Mouse (Mus musculus): ENCODE results near the gene Psmb6. TPM values are rescaled to one million over a fixed set of nuclear protein-coding genes. Genes with fewer than 3 reads are reported as not detected.
"Not testable (repeated sequence)": the region's sequence is repeated elsewhere in the genome, so short reads cannot be mapped to it uniquely, and the experiment has no call there.

The Psmb6 gene
- polyA plus RNA-seq, 1 experiment: 319 TPM

DNA sequence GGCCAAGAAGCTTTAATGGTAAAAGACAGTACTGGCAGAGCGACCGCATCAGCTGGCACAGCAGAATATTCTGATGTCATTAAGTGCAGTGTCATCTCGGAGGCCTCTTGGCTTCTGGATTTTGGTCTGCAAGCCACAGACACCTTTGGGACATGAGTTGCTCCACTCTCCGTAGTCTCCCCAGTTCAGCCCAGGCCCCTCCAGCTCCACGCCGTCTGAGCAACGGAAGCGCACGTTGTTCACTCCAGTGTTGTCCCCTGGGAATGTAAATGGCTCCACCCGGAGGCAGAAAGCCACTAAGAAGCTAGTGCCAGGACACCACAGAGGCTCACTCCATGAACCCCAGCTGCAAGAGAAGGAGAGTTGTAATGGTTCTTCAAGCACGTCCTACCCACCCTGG, 11.6 kb upstream of the Psmb6 start:
- WGBS: 14% methylated on average over 11 of the region's 11 CpGs
- Histone ChIP-seq H3K4me3 (replicated peaks; ENCODE audit: insufficient read depth, low read depth, low read length) (no peak overlapping the region), H3K27ac (ENCODE audit: insufficient read depth, low read length) (no peak overlapping the region), H3K4me1 (ENCODE audit: control insufficient read depth, insufficient read depth, low read length) (no peaks in the 10 kb centered on the region), H3K27me3 (ENCODE audit: control insufficient read depth, insufficient read depth, low read length) (no peaks in the 10 kb centered on the region)
- TF ChIP-seq POLR2A (IDR thresholded peaks at IDR 0.05; ENCODE audit: borderline replicate concordance, insufficient read depth, low read length): no peak
- TF ChIP-seq CTCF (IDR thresholded peaks at IDR 0.05; ENCODE audit: borderline replicate concordance, insufficient read depth, low read depth, low read length): no peak
- no peak for DNase-seq

DNA sequence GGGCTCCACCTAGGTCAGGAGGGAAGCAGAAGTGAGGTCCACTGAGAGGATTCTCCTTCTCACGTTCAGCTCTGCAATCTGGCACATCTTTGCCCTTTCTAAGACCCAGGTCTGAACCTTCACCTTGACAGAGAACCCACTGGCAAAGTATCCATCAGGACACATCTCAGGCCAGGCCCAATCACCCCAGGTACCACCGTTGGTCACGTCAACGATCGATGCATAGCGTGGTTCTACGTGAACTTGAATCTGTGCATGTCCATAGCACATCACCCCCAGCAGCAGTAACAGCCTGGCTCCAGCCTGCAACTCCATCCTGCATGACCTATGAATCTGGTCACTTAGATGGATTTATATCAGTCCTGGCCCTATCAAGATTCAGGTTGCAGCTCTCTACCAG, 10.9 kb upstream of the Psmb6 start, which contains the start of gene Vmo1:
Gene Vmo1 (minus strand): TSS at position 329 of the 400 bp plus-strand sequence.
- H3K27ac ChIP-seq (ENCODE audit: insufficient read depth, low read length): no peak within 1 kb of the TSS
- whole genome bisulfite sequencing: 87% methylated on average over 7 of the region's 7 CpGs
- no peak for DNase-seq
- no peak for TF ChIP-seq POLR2A (IDR thresholded peaks at IDR 0.05; ENCODE audit: borderline replicate concordance, insufficient read depth, low read length)
- no peak for TF ChIP-seq CTCF (IDR thresholded peaks at IDR 0.05; ENCODE audit: borderline replicate concordance, insufficient read depth, low read depth, low read length)
- no peaks in the 10 kb centered on the region for H3K4me1 ChIP-seq (ENCODE audit: control insufficient read depth, insufficient read depth, low read length)
- no peak within 1 kb of the TSS for H3K4me3 ChIP-seq (replicated peaks; ENCODE audit: insufficient read depth, low read depth, low read length)
- no peaks in the 10 kb centered on the region for H3K27me3 ChIP-seq (ENCODE audit: control insufficient read depth, insufficient read depth, low read length)

DNA sequence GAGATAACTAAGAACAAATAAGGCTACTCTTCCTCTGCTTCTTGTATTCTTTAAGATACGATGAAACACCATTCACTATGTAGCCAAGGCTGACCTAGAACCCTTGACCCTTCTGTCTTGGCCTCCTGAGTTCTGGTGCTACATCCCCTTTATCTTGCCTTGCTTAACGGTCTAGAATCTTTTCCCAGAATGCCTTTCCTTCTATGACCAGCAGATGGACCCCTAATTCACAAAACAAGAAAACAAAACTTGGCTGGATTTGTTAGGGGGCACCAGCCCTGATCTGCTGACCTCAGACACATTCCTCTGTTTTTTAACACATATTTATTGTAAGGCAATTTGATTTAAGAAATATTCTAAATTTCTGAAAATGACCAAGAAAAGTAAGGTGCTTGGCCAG, 8.8 kb upstream of the Psmb6 start:
- Histone ChIP-seq H3K27me3 (ENCODE audit: control insufficient read depth, insufficient read depth, low read length) (no peaks in the 10 kb centered on the region), H3K27ac (ENCODE audit: insufficient read depth, low read length) (no peak overlapping the region), H3K4me3 (replicated peaks; ENCODE audit: insufficient read depth, low read depth, low read length) (no peak overlapping the region), H3K4me1 (ENCODE audit: control insufficient read depth, insufficient read depth, low read length) (peaks cover 3% of the 10 kb centered on the region; the same call in 1 of the 2 replicates)
- peak; percentile 35; the same call in 1 of the 2 replicates for TF ChIP-seq CTCF (IDR thresholded peaks at IDR 0.05; ENCODE audit: borderline replicate concordance, insufficient read depth, low read depth, low read length)
- no peak for TF ChIP-seq POLR2A (IDR thresholded peaks at IDR 0.05; ENCODE audit: borderline replicate concordance, insufficient read depth, low read length)
- peak in 1 of 2 experiments; percentile 24 for DNase-seq
- WGBS: 22% methylated on average over 2 of the region's 2 CpGs

DNA sequence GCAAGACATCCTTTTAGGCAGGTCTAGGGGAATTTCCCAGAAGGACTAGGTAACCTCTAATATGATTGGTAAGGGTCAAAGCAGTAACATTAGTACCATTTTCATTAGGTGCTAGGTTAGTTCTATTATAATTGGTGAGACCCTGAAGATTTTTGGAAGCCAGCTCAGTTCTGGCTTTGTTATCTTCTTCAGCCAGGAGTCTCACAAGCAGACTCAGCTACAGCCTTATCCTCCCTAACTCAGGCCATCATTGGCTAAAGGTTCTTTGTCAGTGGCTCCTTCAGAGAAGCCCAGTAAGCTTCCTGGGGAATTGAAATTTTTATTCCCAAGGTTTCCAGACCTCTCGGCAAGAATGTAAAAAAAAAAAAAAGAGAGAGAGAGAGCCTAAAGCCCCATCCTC, 6.7 kb upstream of the Psmb6 start:
- 77% methylated on average over 1 of the region's 1 CpGs for WGBS
- Histone ChIP-seq H3K27me3 (ENCODE audit: control insufficient read depth, insufficient read depth, low read length) (no peaks in the 10 kb centered on the region), H3K4me3 (replicated peaks; ENCODE audit: insufficient read depth, low read depth, low read length) (no peak overlapping the region), H3K27ac (ENCODE audit: insufficient read depth, low read length) (no peak overlapping the region), H3K4me1 (ENCODE audit: control insufficient read depth, insufficient read depth, low read length) (peaks cover 3% of the 10 kb centered on the region; the same call in 1 of the 2 replicates)
- TF ChIP-seq POLR2A (IDR thresholded peaks at IDR 0.05; ENCODE audit: borderline replicate concordance, insufficient read depth, low read length): no peak
- no peak for TF ChIP-seq CTCF (IDR thresholded peaks at IDR 0.05; ENCODE audit: borderline replicate concordance, insufficient read depth, low read depth, low read length)
- no peak for DNase-seq

DNA sequence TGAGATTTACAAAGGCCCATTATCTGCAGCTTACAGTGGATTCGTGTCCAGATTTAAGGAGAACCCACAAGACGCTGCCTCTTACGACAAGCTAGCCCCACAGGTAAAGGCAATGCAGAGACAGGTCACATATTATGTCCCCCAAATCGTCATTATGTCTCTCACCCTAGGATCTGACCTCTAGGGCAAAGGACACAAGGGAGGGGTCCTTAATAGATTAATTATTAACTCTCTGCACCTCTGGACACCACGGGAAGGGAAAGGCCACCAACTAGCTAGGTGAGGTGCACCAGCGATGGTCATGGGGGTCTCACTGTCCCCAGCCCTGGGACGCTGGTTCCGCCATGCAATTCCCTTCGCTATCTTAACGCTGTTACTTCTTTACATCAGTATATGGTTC, 6.2 kb upstream of the Psmb6 start, which contains the start of gene Gltpd2:
Gene Gltpd2 (plus strand): TSS at position 274 of the 400 bp plus-strand sequence.
- H3K27me3 ChIP-seq (ENCODE audit: control insufficient read depth, insufficient read depth, low read length): no peaks in the 10 kb centered on the region
- peaks cover 3% of the 10 kb centered on the region; the same call in 1 of the 2 replicates for H3K4me1 ChIP-seq (ENCODE audit: control insufficient read depth, insufficient read depth, low read length)
- H3K4me3 ChIP-seq (replicated peaks; ENCODE audit: insufficient read depth, low read depth, low read length): no peak within 1 kb of the TSS
- H3K27ac ChIP-seq (ENCODE audit: insufficient read depth, low read length): no peak within 1 kb of the TSS
- no peak for DNase-seq
- no peak for TF ChIP-seq CTCF (IDR thresholded peaks at IDR 0.05; ENCODE audit: borderline replicate concordance, insufficient read depth, low read depth, low read length)
- TF ChIP-seq POLR2A (IDR thresholded peaks at IDR 0.05; ENCODE audit: borderline replicate concordance, insufficient read depth, low read length): no peak
- WGBS: 88% methylated on average over 10 of the region's 10 CpGs

DNA sequence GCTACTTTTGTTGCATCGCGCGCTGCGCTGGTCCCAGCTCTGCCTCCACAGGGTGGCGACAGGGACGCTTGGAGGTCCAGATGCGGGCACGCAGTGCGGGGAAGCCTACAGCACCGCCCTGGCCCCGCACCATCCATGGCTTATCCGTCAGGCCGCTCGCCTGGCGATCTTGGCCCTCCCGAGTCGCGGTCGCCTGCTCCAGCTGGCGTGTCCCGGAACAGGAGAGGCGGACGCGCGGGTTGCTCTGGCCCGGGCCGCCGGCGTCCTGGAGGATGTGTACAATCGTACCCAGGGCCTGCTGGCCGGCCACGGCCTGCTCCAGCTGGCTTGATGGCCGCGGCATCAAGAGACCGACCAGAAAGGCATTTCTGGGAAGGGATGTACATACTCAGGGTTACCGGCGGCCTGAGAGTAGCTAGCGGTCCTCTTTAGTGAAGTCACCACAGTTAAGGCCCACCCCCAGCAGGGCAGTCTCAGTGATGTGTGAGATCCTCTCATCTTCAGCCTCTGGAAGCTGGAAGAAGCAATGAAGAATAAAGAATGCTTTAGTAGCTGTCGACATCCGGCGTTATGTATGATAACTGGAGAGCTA, 4.9 kb upstream of the Psmb6 start:
- no peaks in the 10 kb centered on the region for H3K27me3 ChIP-seq (ENCODE audit: control insufficient read depth, insufficient read depth, low read length)
- no peak for TF ChIP-seq CTCF (IDR thresholded peaks at IDR 0.05; ENCODE audit: borderline replicate concordance, insufficient read depth, low read depth, low read length)
- no peak for TF ChIP-seq POLR2A (IDR thresholded peaks at IDR 0.05; ENCODE audit: borderline replicate concordance, insufficient read depth, low read length)
- peak overlapping the region; percentile 17 for H3K4me3 ChIP-seq (replicated peaks; ENCODE audit: insufficient read depth, low read depth, low read length)
- peak overlapping the region; percentile 12; the same call in 1 of the 2 replicates for H3K27ac ChIP-seq (ENCODE audit: insufficient read depth, low read length)
- peak; percentile 44 to 59 for DNase-seq
- WGBS: 10% methylated on average over 41 of the region's 41 CpGs
- H3K4me1 ChIP-seq (ENCODE audit: control insufficient read depth, insufficient read depth, low read length): peaks cover 3% of the 10 kb centered on the region; the same call in 1 of the 2 replicates

DNA sequence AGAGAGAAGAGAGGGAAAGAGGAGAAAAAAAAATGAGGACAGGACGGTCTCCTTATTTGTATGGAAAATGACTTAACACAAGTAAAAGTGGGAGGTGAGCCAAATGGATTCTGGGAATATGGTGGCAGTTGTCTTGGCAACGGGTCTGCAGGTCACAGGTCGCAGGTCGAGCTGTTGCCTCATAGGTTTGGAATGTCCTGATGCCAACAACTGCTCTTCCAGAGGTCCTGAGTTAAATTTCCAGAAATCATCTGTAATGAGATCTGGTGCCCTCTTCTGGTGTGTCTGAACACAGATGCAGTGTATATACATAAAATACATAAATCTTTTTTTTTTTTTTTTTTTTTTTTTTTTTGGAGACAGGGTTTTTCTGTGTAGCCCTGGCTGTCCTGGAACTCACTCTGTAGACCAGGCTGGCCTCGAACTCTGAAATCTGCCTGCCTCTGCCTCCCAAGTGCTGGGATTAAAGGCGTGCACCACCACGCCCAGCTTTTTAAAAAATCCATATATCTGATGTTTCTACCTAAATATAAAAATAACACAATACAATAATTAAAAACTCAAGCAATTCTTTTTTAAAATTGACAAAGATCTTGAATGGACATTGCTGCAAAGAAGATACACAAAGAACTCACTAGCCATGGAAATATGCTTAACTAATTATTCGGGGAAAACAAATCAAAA, 1.7 kb upstream of the Psmb6 start:
- 88% methylated on average over 8 of the region's 8 CpGs for whole genome bisulfite sequencing
- H3K27me3 ChIP-seq (ENCODE audit: control insufficient read depth, insufficient read depth, low read length); DNase-seq; H3K27ac ChIP-seq (ENCODE audit: insufficient read depth, low read length); H3K4me1 ChIP-seq (ENCODE audit: control insufficient read depth, insufficient read depth, low read length); H3K4me3 ChIP-seq (replicated peaks; ENCODE audit: insufficient read depth, low read depth, low read length): not testable (repeated sequence)

DNA sequence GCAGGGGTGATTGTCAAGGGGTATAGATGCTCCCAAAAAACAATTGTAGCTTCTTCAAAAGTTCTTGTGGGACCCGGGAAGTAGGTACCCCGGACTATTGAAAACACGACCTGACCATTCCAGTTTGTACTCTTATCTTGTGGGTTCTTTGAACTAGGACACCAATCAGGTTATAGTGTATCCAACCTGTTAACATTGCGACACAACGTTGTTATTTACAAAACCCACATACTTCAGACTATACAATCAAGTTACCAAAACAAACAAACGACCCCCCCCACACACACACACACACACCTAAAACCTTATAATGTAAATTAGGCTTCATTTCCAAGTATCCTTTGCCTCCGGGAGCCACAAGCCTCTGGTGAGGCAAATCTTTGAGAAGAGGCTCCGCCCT, 385 bp upstream of the Psmb6 start:
- DNase-seq: no peak
- H3K4me1 ChIP-seq (ENCODE audit: control insufficient read depth, insufficient read depth, low read length): peaks cover 7% of the 10 kb centered on the region
- H3K27ac ChIP-seq (ENCODE audit: insufficient read depth, low read length): no peak overlapping the region
- H3K4me3 ChIP-seq (replicated peaks; ENCODE audit: insufficient read depth, low read depth, low read length): peak overlapping the region; percentile 38
- no peaks in the 10 kb centered on the region for H3K27me3 ChIP-seq (ENCODE audit: control insufficient read depth, insufficient read depth, low read length)
- WGBS: 8% methylated on average over 8 of the region's 8 CpGs
- TF ChIP-seq POLR2A (IDR thresholded peaks at IDR 0.05; ENCODE audit: borderline replicate concordance, insufficient read depth, low read length) (no peak), CTCF (IDR thresholded peaks at IDR 0.05; ENCODE audit: borderline replicate concordance, insufficient read depth, low read depth, low read length) (no peak)
